Mouse (Mus musculus) layer of hippocampus, postnatal 10 days (tissue): ENCODE measurements at regions not wholly inside any gene's neighbourhood (a gene's known extent, or its start where the extent isn't known, plus 50 kb on each side); places are given as distances from the start of the nearest gene placed in this dataset.

Source experiments
- DNase-seq, 2 experiments: peaks; one replicate each; pipeline ENCODE4 v3.0.0; 2021; ENCODE audit warnings: low spot score in 2 of 2

DNA sequence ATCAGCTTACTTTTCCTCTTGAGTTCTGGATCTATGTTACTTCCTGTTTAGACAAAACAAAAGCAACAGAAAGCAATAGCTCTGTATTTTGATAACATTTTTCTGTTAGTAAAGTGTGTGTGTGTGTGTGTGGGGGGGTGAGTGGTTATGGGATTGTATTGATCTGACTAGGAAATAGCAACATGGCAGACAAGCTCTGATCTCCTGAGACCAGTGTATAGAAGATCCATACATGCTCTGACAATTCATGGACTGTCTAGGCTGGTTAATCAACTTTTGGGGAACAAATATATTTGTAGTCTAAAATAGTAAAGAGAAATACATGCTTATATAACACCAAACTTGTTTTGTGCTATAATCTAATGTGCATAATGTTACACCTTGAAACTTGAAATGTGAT is 124.7 kb upstream of the Defb41 start:
- no peak for DNase-seq

DNA sequence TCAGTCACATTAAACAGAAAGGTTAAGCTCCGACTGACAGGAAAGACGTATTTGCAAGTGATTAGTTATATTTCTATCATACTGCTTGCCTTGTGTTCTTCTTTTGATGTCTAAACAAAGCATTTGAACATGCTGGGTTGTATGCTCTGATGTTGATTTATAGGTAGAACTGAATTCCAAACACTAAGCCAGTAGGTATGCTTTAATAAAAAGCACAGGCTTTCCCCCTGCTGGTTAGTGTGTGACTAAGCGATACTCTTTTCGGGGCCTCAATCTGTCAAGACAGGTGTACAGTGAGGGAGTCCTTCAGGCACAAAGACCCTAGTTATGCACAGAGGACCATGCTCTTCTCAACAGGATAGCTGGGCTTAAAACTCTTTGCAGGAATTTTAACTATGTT is 119.1 kb upstream of the Defb41 start:
- DNase-seq: no peak

DNA sequence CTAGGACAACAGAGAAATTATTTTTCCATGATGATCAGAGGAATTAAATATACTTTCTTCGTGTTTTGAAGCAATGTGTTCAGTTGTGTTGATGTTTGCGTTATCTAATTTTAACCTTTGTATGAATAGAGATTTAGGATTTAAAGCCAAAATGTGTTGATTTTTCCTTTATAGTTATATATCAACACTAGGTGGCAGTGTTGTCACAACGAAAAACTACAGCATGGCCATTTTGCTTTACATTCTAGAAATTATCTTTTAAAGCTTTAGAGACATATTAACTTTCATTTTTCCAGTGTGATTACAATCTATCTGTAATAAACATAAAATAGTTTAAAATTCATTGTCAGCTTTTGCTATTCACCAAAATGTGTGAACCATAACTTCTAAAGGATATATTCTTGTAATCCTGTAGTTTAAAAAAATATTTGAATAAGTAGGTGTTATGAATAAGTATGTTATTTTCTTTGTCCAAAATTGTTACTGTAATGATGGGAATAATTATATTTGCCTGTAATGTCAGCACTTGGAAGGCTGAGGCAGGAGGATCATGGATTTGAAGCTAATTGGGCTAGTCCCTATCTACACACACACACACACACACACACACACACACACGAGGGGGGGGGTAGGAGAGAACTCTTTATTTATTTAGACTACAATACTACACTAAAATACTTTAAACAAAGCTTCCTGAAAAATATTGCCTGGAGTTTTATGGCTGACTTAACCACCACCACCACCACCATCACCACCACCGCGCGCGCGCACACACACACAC is 95.2 kb upstream of the Defb41 start:
- no peak for DNase-seq

GRCm38 (mm10) chr1:18338871-18339270 is 73.9 kb upstream of the Defb41 start:
- no peak for DNase-seq
